Mouse (Mus musculus) lung, embryonic 14.5 days (tissue): ENCODE measurements around the gene Arid1b. TPM values are rescaled to one million over a fixed set of nuclear protein-coding genes. Genes with fewer than 3 reads are reported as not detected.

ENCODE experiments used
- ATAC-seq: fragments of 200-750 bp; cut with Nextera tagmentation; 2 replicates; pipeline ENCODE4 v1.8.0; 2017; ENCODE audit warnings: mild to moderate bottlenecking, moderate TSS enrichment, moderate library complexity; ENCODE audit not compliant: insufficient read depth
- DNase-seq: peaks from one replicate; pipeline ENCODE4 v3.0.0-alpha.2; 2015
- H3K27ac ChIP-seq: fragments of 300-500 bp; sonication (generic); 2 replicates; pipeline ENCODE4 v1.5.1; 2014; ENCODE audit warnings: low read depth, mild to moderate bottlenecking, moderate library complexity
- H3K27me3 ChIP-seq: fragments of 300-500 bp; sonication (generic); 2 replicates; pipeline ENCODE4 v1.6.1; 2014; ENCODE audit warnings: low read length, control low read depth; ENCODE audit not compliant: insufficient read depth
- H3K36me3 ChIP-seq: fragments of 300-500 bp; sonication (generic); 2 replicates; pipeline ENCODE4 v1.6.1; 2014; ENCODE audit warnings: control low read depth; ENCODE audit not compliant: insufficient read depth
- H3K4me1 ChIP-seq: fragments of 300-500 bp; sonication (generic); 2 replicates; pipeline ENCODE4 v1.6.1; 2014; ENCODE audit warnings: antibody characterized with exemption, control low read depth; ENCODE audit not compliant: insufficient read depth
- H3K4me2 ChIP-seq: fragments of 300-500 bp; sonication (generic); 2 replicates; pipeline ENCODE4 v1.6.1; 2014; ENCODE audit warnings: mild to moderate bottlenecking
- H3K4me3 ChIP-seq: fragments of 300-500 bp; sonication (generic); 2 replicates; pipeline ENCODE4 v1.5.1; 2014; ENCODE audit warnings: low read depth, low read length
- H3K9ac ChIP-seq: fragments of 300-500 bp; sonication (generic); 2 replicates; pipeline ENCODE4 v1.6.1; 2014
- H3K9me3 ChIP-seq: fragments of 300-500 bp; sonication (generic); 2 replicates; pipeline ENCODE4 v1.6.1; 2016; ENCODE audit warnings: low read depth, low read length, control low read depth
- CTCF ChIP-seq: IDR thresholded peaks from 2 replicates; pipeline ENCODE4 v1.5.1; 2016; ENCODE audit warnings: antibody characterized with exemption, low read depth
- WGBS: fragments of 180-500 bp; shearing (Covaris S2); extraction: QIAGEN DNeasy Blood & Tissue Kit; methylation state at CpG from one replicate; pipeline ENCODE4 v1.1.7; 2014; 5-methylcytosine and 5-hydroxymethylcytosine counted together
- polyA plus RNA-seq: library from polyadenylated mRNA; unstranded; fragments of >200 nt; fragmentation: Nextera tagmentation; extraction: Ambion mirVana; gene quantifications from 2 replicates; pipeline ENCODE4 v1.2.1, GENCODE M21; 2014

The Arid1b gene
- polyA plus RNA-seq, 1 experiment from 2014 or later, result 17.3 TPM

- peak overlapping the region; percentile 73 for H3K27ac ChIP-seq
- H3K9me3 ChIP-seq, result no peaks in the 10 kb centered on the region
- peaks cover 3% of the 10 kb centered on the region; the same call in 1 of the 2 replicates for H3K36me3 ChIP-seq
- WGBS, result 58% methylated on average over 5 of the region's 5 CpGs
- DNase-seq (peak; percentile 37), ATAC-seq (peak; percentile 39)
- no peaks in the 10 kb centered on the region for H3K27me3 ChIP-seq
- H3K4me1 ChIP-seq, result 0 out of 2 replicates have a peak, but pooled peaks cover 4% of the 10 kb centered on the region
- no peak overlapping the region for H3K4me2 ChIP-seq
- no peak overlapping the region for H3K4me3 ChIP-seq
- no peak overlapping the region; the same call in 1 of the 2 replicates for H3K9ac ChIP-seq
- TF ChIP-seq CTCF, result no peak
Measured at GRCm38 (mm10) chr17:5125084-5125855, 131.1 kb downstream of the Arid1b start.

DNA sequence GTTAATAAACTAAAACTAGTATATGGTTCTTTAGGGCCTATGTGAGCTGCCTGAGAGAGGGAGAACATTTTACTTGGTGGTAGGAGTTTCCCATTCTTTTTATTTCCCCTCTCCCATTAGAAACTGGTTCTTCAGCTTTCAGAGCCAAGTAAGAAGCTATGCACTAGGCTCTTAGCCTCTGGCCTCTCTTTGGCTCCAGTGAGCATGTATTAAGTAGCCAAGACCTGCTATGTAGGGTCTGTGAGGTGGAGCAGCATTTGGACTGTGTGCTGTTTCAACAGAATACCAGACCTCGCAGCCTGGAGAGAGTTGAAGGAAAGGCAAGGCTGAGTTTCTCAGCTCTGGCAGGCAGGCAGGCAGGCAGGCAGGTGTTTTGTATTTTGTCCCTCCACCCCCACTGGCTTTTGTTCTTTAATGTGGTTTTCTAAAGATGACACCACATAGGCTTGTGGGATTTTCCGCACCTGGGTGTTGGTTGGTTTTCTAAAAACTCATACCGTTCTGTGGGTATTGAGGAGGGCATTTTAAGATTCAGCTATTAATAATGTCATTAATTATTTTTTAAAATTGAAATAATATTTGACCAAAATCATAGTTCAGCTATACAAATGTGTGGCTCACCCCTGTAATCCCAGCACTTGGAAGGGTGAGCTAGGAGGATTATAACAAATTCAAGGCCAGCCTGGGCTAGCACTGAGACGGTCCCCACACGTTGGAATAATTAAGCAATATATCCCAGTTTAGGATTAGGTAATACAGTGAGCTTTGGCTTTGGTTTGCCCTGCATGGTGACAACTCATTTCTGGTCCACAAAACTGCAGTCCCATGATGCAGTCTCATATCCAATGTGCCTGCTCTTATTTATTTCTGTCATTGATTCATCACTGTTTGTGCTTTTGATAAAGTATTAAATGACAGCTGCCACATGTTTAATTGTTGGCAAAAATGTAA lies 132.0 kb downstream of the Arid1b start:
- Histone ChIP-seq H3K4me2 (no peak overlapping the region), H3K36me3 (peaks cover 3% of the 10 kb centered on the region; the same call in 1 of the 2 replicates), H3K27ac (peak overlapping the region; percentile 73), H3K4me3 (no peak overlapping the region), H3K9ac (no peak overlapping the region), H3K4me1 (0 out of 2 replicates have a peak, but pooled peaks cover 4% of the 10 kb centered on the region), H3K9me3 (no peaks in the 10 kb centered on the region), H3K27me3 (no peaks in the 10 kb centered on the region)
- peak; percentile 69 for DNase-seq
- no peak for TF ChIP-seq CTCF
- WGBS, result 81% methylated on average over 5 of the region's 5 CpGs
- ATAC-seq, result peak; percentile 88

DNA sequence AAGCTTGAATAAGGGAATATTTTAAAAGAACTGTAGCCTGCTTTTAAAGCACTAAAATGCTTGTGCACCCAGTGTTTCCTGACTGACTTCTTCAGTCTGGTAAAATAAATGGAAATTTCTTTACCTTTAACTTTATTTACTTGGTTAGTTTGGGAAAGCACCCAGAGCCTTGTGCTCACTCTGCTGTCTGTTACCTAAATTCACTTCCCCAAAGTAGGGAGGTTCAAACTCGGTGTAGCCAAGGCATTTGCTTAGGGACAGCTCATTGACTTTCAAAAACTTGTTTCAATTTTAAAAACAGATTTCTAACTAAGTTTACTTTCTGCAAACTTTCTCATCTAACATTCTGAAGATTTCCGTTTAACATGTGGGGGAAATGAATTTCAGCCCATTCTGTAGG lies 135.5 kb downstream of the Arid1b start:
- Histone ChIP-seq H3K9ac (no peak overlapping the region), H3K9me3 (no peaks in the 10 kb centered on the region), H3K27ac (no peak overlapping the region), H3K27me3 (no peaks in the 10 kb centered on the region), H3K4me3 (no peak overlapping the region), H3K36me3 (peaks cover 3% of the 10 kb centered on the region; the same call in 1 of the 2 replicates), H3K4me1 (0 out of 2 replicates have a peak, but pooled peaks cover 4% of the 10 kb centered on the region), H3K4me2 (no peak overlapping the region)
- no peak for TF ChIP-seq CTCF
- ATAC-seq, result no peak
- 71% methylated on average over 2 of the region's 2 CpGs for WGBS
- no peak for DNase-seq

DNA sequence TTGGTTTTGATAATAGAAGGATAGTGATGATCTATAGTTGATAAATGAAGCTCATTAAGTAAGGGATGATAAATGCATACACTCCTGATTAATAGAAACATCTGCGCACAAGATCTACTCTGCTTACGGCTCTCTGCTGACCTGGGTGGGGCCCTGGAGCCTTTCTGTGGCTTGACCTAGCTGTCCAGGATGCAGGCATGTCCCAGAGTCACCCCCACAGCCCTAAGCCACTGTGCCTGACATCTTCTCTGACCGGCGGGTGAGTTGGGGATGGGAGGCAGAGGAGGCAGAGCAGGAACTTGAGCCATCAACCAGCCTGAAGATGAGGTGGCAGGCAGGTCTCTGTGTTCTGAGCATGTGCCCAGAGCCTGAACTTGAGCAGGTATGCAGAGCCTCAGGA lies 136.0 kb downstream of the Arid1b start:
- Histone ChIP-seq H3K4me3 (no peak overlapping the region), H3K4me2 (no peak overlapping the region), H3K4me1 (0 out of 2 replicates have a peak, but pooled peaks cover 1% of the 10 kb centered on the region), H3K9me3 (no peaks in the 10 kb centered on the region), H3K9ac (no peak overlapping the region), H3K27me3 (no peaks in the 10 kb centered on the region), H3K27ac (no peak overlapping the region), H3K36me3 (peaks cover 3% of the 10 kb centered on the region; the same call in 1 of the 2 replicates)
- WGBS, result 74% methylated on average over 4 of the region's 4 CpGs
- DNase-seq, result no peak
- TF ChIP-seq CTCF, result no peak
- ATAC-seq, result no peak

- ATAC-seq (no peak), DNase-seq (no peak)
- WGBS, result 94% methylated on average over 6 of the region's 6 CpGs
- no peak overlapping the region for H3K4me2 ChIP-seq
- no peaks in the 10 kb centered on the region for H3K9me3 ChIP-seq
- H3K4me3 ChIP-seq, result no peak overlapping the region
- no peaks in the 10 kb centered on the region for H3K27me3 ChIP-seq
- no peak overlapping the region for H3K9ac ChIP-seq
- TF ChIP-seq CTCF, result no peak
- no peak overlapping the region for H3K27ac ChIP-seq
- no peaks in the 10 kb centered on the region for H3K4me1 ChIP-seq
- peaks cover 3% of the 10 kb centered on the region; the same call in 1 of the 2 replicates for H3K36me3 ChIP-seq
Measured at GRCm38 (mm10) chr17:5131706-5132105, 137.6 kb downstream of the Arid1b start.

DNA sequence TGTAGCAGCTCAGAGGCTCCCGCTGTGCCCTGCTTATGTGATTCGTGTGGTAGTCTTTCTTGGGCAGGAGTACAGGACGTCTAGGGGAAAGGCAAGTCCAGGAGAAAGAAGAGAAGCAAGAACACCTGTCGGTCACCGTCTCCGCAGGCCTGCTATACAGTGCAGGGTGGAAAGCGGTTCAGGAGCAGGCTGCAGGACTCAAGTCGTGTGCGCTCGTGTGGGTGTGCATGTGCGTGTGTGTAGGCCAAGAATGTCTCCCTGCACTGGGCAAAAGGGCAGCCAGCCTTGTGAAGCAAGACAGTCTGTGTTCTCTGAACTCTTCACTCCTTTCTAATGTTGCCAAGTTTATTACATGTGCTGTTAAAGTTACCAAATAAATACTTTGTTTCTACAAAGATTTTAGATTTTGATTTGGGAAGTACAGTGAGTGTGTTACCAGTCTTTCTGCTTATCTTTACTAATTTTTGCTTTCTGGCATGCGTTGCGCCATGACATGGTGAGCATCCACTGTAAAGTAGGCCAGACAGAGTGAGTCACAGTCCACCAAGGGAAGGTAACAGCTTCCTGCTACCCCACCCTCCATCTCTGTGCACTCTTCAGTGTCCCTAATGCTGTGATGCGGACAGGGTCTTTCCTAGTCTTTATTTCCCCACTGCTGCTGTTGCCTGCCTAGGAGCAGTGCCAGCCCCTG lies 138.3 kb downstream of the Arid1b start:
- Histone ChIP-seq H3K4me1 (no peaks in the 10 kb centered on the region), H3K4me3 (no peak overlapping the region), H3K9me3 (no peaks in the 10 kb centered on the region), H3K4me2 (no peak overlapping the region), H3K27me3 (no peaks in the 10 kb centered on the region), H3K9ac (no peak overlapping the region), H3K27ac (no peak overlapping the region), H3K36me3 (peaks cover 2% of the 10 kb centered on the region; the same call in 1 of the 2 replicates)
- no peak for TF ChIP-seq CTCF
- DNase-seq (no peak), ATAC-seq (no peak)
- WGBS, result 88% methylated on average over 14 of the region's 14 CpGs
